Mouse (Mus musculus) megakaryocyte, embryonic 14.5 days (primary cell): ENCODE data around the gene Cbx6.

ENCODE experiments used
- FLI1 ChIP-seq: IDR thresholded peaks from 2 replicates; pipeline ENCODE4 v1.6.1; 2012; ENCODE audit warnings: low read length, inconsistent platforms, mixed read lengths
- GATA1 ChIP-seq: IDR thresholded peaks from 3 replicates; pipeline ENCODE4 v1.6.1; 2012; ENCODE audit warnings: mixed read lengths, low read length, inconsistent platforms, borderline replicate concordance

DNA sequence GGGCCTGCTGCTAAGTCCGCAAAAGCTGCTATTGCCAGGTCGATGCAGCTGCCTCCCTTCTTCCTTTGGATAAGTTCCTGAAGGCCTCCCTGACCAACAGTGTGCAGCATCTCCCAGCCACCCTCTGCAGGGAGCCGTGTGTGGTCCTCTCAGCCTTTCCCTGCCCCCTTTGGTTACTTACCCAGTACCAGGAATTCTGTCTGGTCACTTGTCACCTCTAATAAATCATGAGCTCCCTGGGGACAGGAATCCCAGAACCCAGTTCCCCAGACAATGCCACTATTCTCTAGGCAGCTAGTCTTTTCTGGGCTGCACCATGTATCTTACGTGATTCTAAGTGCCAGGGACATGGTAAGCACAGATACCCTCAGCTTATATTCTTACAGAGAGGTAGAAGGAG is 11.5 kb upstream of the Cbx6 start:
- TF ChIP-seq GATA1: no peak
- no peak for TF ChIP-seq FLI1
